Mouse (Mus musculus): ENCODE results near the gene Ube2d1.

- no peak for TF ChIP-seq GATA1 (IDR thresholded peaks at IDR 0.05; ENCODE audit: borderline replicate concordance, low read length)
- no peak for TF ChIP-seq CTCF (IDR thresholded peaks at IDR 0.05; ENCODE audit: low read depth, low read length)
- TF ChIP-seq GATA2 (IDR thresholded peaks at IDR 0.05; ENCODE audit: borderline replicate concordance, low read depth, low read length): no peak
- TF ChIP-seq POLR2AphosphoS5 (IDR thresholded peaks at IDR 0.05; ENCODE audit: insufficient replicate concordance, low read depth, low read length): no peak
Observed at GRCm38 (mm10) chr10:71327386-71327785, 42.3 kb upstream of the Ube2d1 start.
